Mouse (Mus musculus) erythroblast, embryonic 14.5 days (primary cell): Measurements from ENCODE around the gene Ubd. TPM values are rescaled to one million over a fixed set of nuclear protein-coding genes. Genes with fewer than 3 reads are reported as not detected.

Source experiments
- H3K27me3 ChIP-seq: 2 replicates; pipeline ENCODE4 v1.6.1; 2012; ENCODE audit warnings: inconsistent platforms; ENCODE audit not compliant: control insufficient read depth
- H3K36me3 ChIP-seq: 2 replicates; pipeline ENCODE4 v1.6.1; 2012; ENCODE audit warnings: mild to moderate bottlenecking, inconsistent platforms; ENCODE audit not compliant: control insufficient read depth
- H3K4me1 ChIP-seq: 2 replicates; pipeline ENCODE4 v1.6.1; 2012; ENCODE audit warnings: inconsistent platforms; ENCODE audit not compliant: control insufficient read depth
- H3K4me3 ChIP-seq: replicated peaks from 2 replicates; pipeline ENCODE3; 2012; ENCODE audit warnings: moderate library complexity, mild to moderate bottlenecking, inconsistent platforms
- H3K9me3 ChIP-seq: 2 replicates; pipeline ENCODE4 v1.6.1; 2012; ENCODE audit warnings: low read length, inconsistent platforms, mixed read lengths; ENCODE audit not compliant: control insufficient read depth
- GATA1 ChIP-seq: IDR thresholded peaks from 2 replicates; pipeline ENCODE4 v1.6.1; 2012; ENCODE audit warnings: low read length, inconsistent platforms, mixed read lengths
- TAL1 ChIP-seq: IDR thresholded peaks from 3 replicates; pipeline ENCODE4 v1.6.1; 2012; ENCODE audit warnings: low read length, inconsistent platforms, mixed read lengths
- polyA plus RNA-seq: library from polyadenylated mRNA; stranded (reverse); fragments of >175 nt; gene quantifications from 2 replicates; pipeline ENCODE4 v1.2.3, GENCODE M21; 2012

The Ubd gene
- not detected in 2 replicates for polyA plus RNA-seq

GRCm38 (mm10) chr17:37193656-37194055, at the start of gene Ubd:
Gene Ubd, plus strand, starts transcription at chr17:37193892.
- peaks cover 24% of the 10 kb centered on the region for H3K27me3 ChIP-seq
- no peak within 1 kb of the TSS for H3K4me3 ChIP-seq
- no peaks in the 10 kb centered on the region for H3K36me3 ChIP-seq
- no peaks in the 10 kb centered on the region for H3K9me3 ChIP-seq
- H3K4me1 ChIP-seq, result no peaks in the 10 kb centered on the region
- TF ChIP-seq GATA1 (no peak), TAL1 (no peak)

GRCm38 (mm10) chr17:37161394-37161793, 32.3 kb upstream of the Ubd start, which contains the start of gene Olfr93:
Gene Olfr93, minus strand, starts transcription at chr17:37161494.
- Histone ChIP-seq H3K36me3 (no peaks in the 10 kb centered on the region), H3K4me3 (no peak within 1 kb of the TSS), H3K4me1 (no peaks in the 10 kb centered on the region), H3K27me3 (no peaks in the 10 kb centered on the region), H3K9me3 (peaks cover 2% of the 10 kb centered on the region; the same call in 1 of the 2 replicates)
- TF ChIP-seq GATA1, result no peak
- TF ChIP-seq TAL1, result no peak

GRCm38 (mm10) chr17:37185474-37185873, 8.2 kb upstream of the Ubd start:
- TF ChIP-seq GATA1 (no peak), TAL1 (no peak)
- Histone ChIP-seq H3K36me3 (no peaks in the 10 kb centered on the region), H3K9me3 (no peaks in the 10 kb centered on the region), H3K4me3 (no peak overlapping the region), H3K4me1 (no peaks in the 10 kb centered on the region), H3K27me3 (no peaks in the 10 kb centered on the region)

- Histone ChIP-seq H3K4me1 (no peaks in the 10 kb centered on the region), H3K36me3 (no peaks in the 10 kb centered on the region), H3K27me3 (no peaks in the 10 kb centered on the region; the same call in 1 of the 2 replicates), H3K4me3 (no peak overlapping the region), H3K9me3 (no peaks in the 10 kb centered on the region)
- TF ChIP-seq GATA1 (no peak), TAL1 (no peak)
These were observed 3.0 kb upstream of the Ubd start for GRCm38 (mm10) chr17:37190711-37191110.

GRCm38 (mm10) chr17:37193032-37193431, 660 bp upstream of the Ubd start:
- TF ChIP-seq TAL1, result no peak
- no peak for TF ChIP-seq GATA1
- Histone ChIP-seq H3K36me3 (no peaks in the 10 kb centered on the region), H3K27me3 (peaks cover 21% of the 10 kb centered on the region), H3K9me3 (no peaks in the 10 kb centered on the region), H3K4me1 (no peaks in the 10 kb centered on the region), H3K4me3 (no peak overlapping the region)

GRCm38 (mm10) chr17:37194782-37195181, 1.1 kb downstream of the Ubd start:
- Histone ChIP-seq H3K4me1 (no peaks in the 10 kb centered on the region), H3K36me3 (no peaks in the 10 kb centered on the region), H3K4me3 (no peak overlapping the region), H3K9me3 (no peaks in the 10 kb centered on the region), H3K27me3 (peaks cover 24% of the 10 kb centered on the region)
- TF ChIP-seq TAL1, result no peak
- no peak for TF ChIP-seq GATA1

GRCm38 (mm10) chr17:37196845-37197724, 3.4 kb downstream of the Ubd start:
- Histone ChIP-seq H3K4me1 (no peaks in the 10 kb centered on the region), H3K4me3 (no peak overlapping the region), H3K9me3 (no peaks in the 10 kb centered on the region), H3K27me3 (peaks cover 24% of the 10 kb centered on the region), H3K36me3 (no peaks in the 10 kb centered on the region)
- no peak for TF ChIP-seq TAL1
- no peak for TF ChIP-seq GATA1

- Histone ChIP-seq H3K4me1 (no peaks in the 10 kb centered on the region), H3K36me3 (no peaks in the 10 kb centered on the region), H3K27me3 (peaks cover 24% of the 10 kb centered on the region), H3K9me3 (no peaks in the 10 kb centered on the region), H3K4me3 (no peak within 1 kb of the TSS)
- TF ChIP-seq TAL1 (no peak), GATA1 (no peak)
These were observed 7.2 kb downstream of the Ubd start, which contains the start of gene Olfr94 for GRCm38 (mm10) chr17:37200894-37201293. Gene Olfr94, minus strand, starts transcription at chr17:37200994.

GRCm38 (mm10) chr17:37203206-37203916, 9.7 kb downstream of the Ubd start:
- Histone ChIP-seq H3K4me3 (no peak overlapping the region), H3K27me3 (peaks cover under 1% of the 10 kb centered on the region; the same call in 1 of the 2 replicates), H3K36me3 (no peaks in the 10 kb centered on the region), H3K9me3 (no peaks in the 10 kb centered on the region), H3K4me1 (no peaks in the 10 kb centered on the region)
- TF ChIP-seq GATA1 (no peak), TAL1 (no peak)
